Mouse (Mus musculus): ENCODE measurements around the gene Mettl21e. TPM values are rescaled to one million over a fixed set of nuclear protein-coding genes. Genes with fewer than 3 reads are reported as not detected.

Mettl21e gene
- polyA plus RNA-seq, 1 experiment from 2014 or later = not detected

DNA sequence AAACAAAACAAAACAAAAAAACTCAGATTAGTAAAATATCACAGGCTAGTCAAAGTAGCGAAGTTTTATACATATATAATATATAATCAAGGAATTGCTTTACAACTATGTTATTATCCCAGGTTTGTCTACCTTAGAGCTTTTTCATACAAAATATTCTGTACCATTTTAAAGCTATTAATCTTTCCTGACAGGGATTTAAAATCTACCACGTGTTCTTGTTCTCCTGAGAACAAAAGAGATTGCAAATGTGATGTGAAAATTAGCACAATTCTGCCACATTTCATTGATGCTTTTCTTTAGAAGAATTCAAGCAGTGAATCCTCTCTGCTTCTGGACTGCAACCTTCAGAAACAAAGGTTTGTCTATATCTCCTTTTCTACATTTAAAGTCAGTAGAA lies 4.3 kb downstream of the Mettl21e start:
- no peak overlapping the region for H3K4me3 ChIP-seq (ENCODE audit: low read depth, low read length)
- 61% methylated on average over 2 of the region's 2 CpGs for WGBS
- no peak overlapping the region for H3K9ac ChIP-seq (ENCODE audit: low read length)
- DNase-seq (ENCODE audit: low spot score) = no peak
- no peak for ATAC-seq (replicated peaks; ENCODE audit: low FRiP score)
- H3K9me3 ChIP-seq (ENCODE audit: control insufficient read depth, low read length) = no peaks in the 10 kb centered on the region
- H3K36me3 ChIP-seq (ENCODE audit: control insufficient read depth, insufficient read depth, low read length) = no peaks in the 10 kb centered on the region
- H3K27me3 ChIP-seq (ENCODE audit: control insufficient read depth, insufficient read depth, low read length) = no peaks in the 10 kb centered on the region
- no peaks in the 10 kb centered on the region for H3K4me1 ChIP-seq (replicated peaks; ENCODE audit: control insufficient read depth, insufficient read depth, low read length)
- H3K4me2 ChIP-seq (ENCODE audit: low read depth, low read length, severe bottlenecking) = no peak overlapping the region
- H3K27ac ChIP-seq (ENCODE audit: low read depth, low read length) = no peak overlapping the region

DNA sequence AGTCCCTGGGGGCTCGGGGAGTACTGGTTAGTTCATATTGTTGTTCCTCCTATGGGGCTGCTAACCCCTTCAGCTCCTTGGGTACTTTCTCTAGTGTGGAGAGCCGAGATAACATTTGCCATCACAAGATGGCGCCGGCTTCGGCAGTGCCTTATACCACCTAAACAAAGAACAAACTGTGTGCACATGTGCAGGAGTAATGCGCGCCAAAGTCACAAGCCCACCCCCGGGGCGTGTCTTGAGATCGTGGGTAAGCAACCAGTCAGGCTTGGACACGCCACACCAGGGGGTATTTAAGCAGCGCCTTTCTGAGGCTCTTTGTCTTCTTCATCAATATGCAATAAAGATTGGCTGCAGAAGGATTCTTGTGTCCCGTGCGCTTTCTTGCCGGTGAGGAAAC lies 15.9 kb downstream of the Mettl21e start:
- ATAC-seq (replicated peaks; ENCODE audit: low FRiP score) = no peak
- no peak overlapping the region for H3K9ac ChIP-seq (ENCODE audit: low read length)
- H3K4me2 ChIP-seq (ENCODE audit: low read depth, low read length, severe bottlenecking) = no peak overlapping the region
- no peak for DNase-seq (ENCODE audit: low spot score)
- H3K36me3 ChIP-seq (ENCODE audit: control insufficient read depth, insufficient read depth, low read length) = no peaks in the 10 kb centered on the region
- H3K4me3 ChIP-seq (ENCODE audit: low read depth, low read length) = no peak overlapping the region
- no peaks in the 10 kb centered on the region for H3K27me3 ChIP-seq (ENCODE audit: control insufficient read depth, insufficient read depth, low read length)
- H3K9me3 ChIP-seq (ENCODE audit: control insufficient read depth, low read length) = no peaks in the 10 kb centered on the region
- H3K27ac ChIP-seq (ENCODE audit: low read depth, low read length) = no peak overlapping the region
- H3K4me1 ChIP-seq (replicated peaks; ENCODE audit: control insufficient read depth, insufficient read depth, low read length) = no peaks in the 10 kb centered on the region
- WGBS = 90% methylated on average over 15 of the region's 15 CpGs

DNA sequence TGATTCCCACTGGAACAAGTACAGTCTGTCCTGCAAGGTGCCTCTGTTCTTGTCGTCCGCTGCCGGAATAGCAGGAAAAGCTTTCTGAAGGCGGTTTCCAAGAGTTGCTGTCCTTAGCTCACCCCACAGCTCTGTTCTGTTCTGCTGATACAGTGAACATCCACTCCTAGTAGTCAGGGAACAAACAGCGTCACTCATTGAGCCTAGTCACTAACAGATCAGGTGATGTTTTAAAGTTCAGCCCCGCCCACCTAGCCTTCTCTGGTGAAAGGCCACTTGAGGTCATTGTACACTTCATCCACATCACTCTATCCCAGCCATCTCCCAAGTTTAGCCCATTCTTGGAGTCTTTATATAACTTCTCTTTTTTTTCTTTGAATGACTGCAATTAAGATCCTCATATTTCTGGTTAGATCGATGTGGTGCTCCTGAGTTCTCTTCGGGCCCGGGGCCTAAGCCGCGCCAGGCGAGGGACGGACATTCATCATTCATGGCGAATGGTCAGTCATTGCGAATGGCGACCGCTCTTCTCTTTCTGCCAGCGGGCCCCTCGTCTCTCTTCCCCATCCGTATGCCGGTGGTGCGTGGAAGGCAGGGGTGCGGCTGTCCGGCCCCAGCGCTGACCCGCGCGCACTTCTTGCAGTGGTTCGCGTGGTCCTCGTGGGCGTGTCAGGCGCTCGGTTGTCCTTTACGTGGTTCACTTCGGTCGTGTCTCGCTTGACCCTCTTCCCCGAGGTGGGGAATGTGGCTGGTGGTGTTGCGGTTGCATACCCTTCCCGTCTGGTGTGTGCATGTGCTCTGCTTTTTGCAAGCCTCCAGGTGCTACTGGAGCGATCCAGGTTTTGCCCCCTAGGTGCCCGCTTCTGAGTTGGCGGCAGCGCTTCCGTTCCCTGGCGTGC lies 20.2 kb downstream of the Mettl21e start:
- Histone ChIP-seq H3K9me3 (ENCODE audit: control insufficient read depth, low read length) (no peaks in the 10 kb centered on the region), H3K27me3 (ENCODE audit: control insufficient read depth, insufficient read depth, low read length) (no peaks in the 10 kb centered on the region; the same call in 1 of the 2 replicates), H3K4me1 (replicated peaks; ENCODE audit: control insufficient read depth, insufficient read depth, low read length) (no peaks in the 10 kb centered on the region), H3K9ac (ENCODE audit: low read length) (no peak overlapping the region; the same call in 1 of the 2 replicates), H3K4me3 (ENCODE audit: low read depth, low read length) (peak overlapping the region; percentile 31), H3K4me2 (ENCODE audit: low read depth, low read length, severe bottlenecking) (peak overlapping the region; percentile 79), H3K36me3 (ENCODE audit: control insufficient read depth, insufficient read depth, low read length) (no peaks in the 10 kb centered on the region), H3K27ac (ENCODE audit: low read depth, low read length) (no peak overlapping the region)
- ATAC-seq (replicated peaks; ENCODE audit: low FRiP score) = peak; percentile 66
- WGBS = 13% methylated on average over 47 of the region's 47 CpGs
- DNase-seq (ENCODE audit: low spot score) = peak; percentile 64

DNA sequence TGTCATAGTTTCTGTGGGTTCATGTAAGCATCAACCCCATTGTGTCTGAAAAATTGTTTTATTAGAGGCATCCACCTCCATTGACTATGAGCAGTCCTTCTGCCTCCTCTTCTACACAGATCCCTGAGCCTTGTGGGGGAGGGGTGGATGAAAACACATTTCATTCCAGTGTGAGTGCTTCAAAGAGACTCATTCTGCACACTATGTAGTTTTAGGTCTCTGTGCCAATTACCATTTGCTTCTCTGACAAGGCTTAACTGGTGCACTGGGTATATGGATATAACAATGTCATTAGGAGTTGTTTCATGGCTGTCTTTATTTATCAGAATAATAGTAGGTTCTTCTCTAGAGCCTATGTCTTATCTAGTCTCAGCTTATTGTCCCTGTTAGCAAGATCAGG lies 32.4 kb downstream of the Mettl21e start:
- H3K4me2 ChIP-seq (ENCODE audit: low read depth, low read length, severe bottlenecking) = no peak overlapping the region
- no peak overlapping the region for H3K4me3 ChIP-seq (ENCODE audit: low read depth, low read length)
- DNase-seq (ENCODE audit: low spot score) (no peak), ATAC-seq (replicated peaks; ENCODE audit: low FRiP score) (no peak)
- H3K27me3 ChIP-seq (ENCODE audit: control insufficient read depth, insufficient read depth, low read length) = no peaks in the 10 kb centered on the region
- no peaks in the 10 kb centered on the region for H3K4me1 ChIP-seq (replicated peaks; ENCODE audit: control insufficient read depth, insufficient read depth, low read length)
- H3K36me3 ChIP-seq (ENCODE audit: control insufficient read depth, insufficient read depth, low read length) = peaks cover 4% of the 10 kb centered on the region
- H3K9ac ChIP-seq (ENCODE audit: low read length) = no peak overlapping the region
- H3K27ac ChIP-seq (ENCODE audit: low read depth, low read length) = no peak overlapping the region
- H3K9me3 ChIP-seq (ENCODE audit: control insufficient read depth, low read length) = no peaks in the 10 kb centered on the region

DNA sequence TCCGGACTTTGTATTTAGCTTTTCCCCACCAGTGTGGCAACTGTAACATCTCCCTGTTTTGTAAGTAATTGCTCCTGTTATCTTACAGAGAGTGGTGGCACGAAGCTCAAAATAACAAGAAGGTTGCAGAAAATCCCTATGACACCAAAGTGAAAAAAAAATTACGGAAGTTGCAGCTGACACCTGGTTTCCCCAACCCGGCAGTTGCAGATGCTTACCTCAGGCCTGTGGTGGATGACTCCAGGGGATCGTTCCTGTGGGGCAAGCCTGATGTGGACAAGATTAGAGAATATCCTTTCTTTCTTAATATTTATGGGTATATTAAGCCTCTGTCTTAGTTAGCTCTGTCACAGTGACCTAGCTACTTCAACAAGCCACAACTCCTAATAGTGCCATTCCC lies 40.7 kb downstream of the Mettl21e start:
- H3K4me2 ChIP-seq (ENCODE audit: low read depth, low read length, severe bottlenecking) = no peak overlapping the region
- no peak for DNase-seq (ENCODE audit: low spot score)
- ATAC-seq (replicated peaks; ENCODE audit: low FRiP score) = no peak
- no peak overlapping the region for H3K9ac ChIP-seq (ENCODE audit: low read length)
- H3K36me3 ChIP-seq (ENCODE audit: control insufficient read depth, insufficient read depth, low read length) = peaks cover 6% of the 10 kb centered on the region
- no peak overlapping the region for H3K27ac ChIP-seq (ENCODE audit: low read depth, low read length)
- H3K27me3 ChIP-seq (ENCODE audit: control insufficient read depth, insufficient read depth, low read length) = no peaks in the 10 kb centered on the region
- H3K9me3 ChIP-seq (ENCODE audit: control insufficient read depth, low read length) = no peaks in the 10 kb centered on the region
- no peak overlapping the region for H3K4me3 ChIP-seq (ENCODE audit: low read depth, low read length)
- 94% methylated on average over 5 of the region's 5 CpGs for WGBS
- H3K4me1 ChIP-seq (replicated peaks; ENCODE audit: control insufficient read depth, insufficient read depth, low read length) = no peaks in the 10 kb centered on the region

DNA sequence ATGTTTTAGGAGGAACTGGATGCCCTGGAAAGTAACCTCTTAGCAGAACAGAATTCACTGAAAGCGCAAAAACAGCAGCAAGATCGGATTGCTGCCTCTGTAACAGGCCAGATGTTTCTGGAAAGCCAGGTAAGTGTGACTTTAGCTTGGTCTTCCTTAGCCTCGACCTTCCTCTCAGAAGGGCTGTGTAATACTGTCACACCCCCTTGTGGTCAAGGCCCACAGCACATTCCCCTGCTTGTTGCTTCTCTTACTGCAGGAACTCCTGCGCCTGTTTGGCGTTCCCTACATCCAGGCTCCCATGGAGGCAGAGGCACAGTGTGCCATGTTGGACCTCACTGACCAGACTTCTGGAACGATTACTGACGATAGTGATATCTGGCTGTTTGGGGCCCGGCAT lies 44.9 kb downstream of the Mettl21e start:
- ATAC-seq (replicated peaks; ENCODE audit: low FRiP score) (no peak), DNase-seq (ENCODE audit: low spot score) (no peak)
- Histone ChIP-seq H3K9me3 (ENCODE audit: control insufficient read depth, low read length) (no peaks in the 10 kb centered on the region; the same call in 1 of the 2 replicates), H3K27me3 (ENCODE audit: control insufficient read depth, insufficient read depth, low read length) (no peaks in the 10 kb centered on the region), H3K4me1 (replicated peaks; ENCODE audit: control insufficient read depth, insufficient read depth, low read length) (no peaks in the 10 kb centered on the region), H3K27ac (ENCODE audit: low read depth, low read length) (no peak overlapping the region), H3K36me3 (ENCODE audit: control insufficient read depth, insufficient read depth, low read length) (peaks cover 15% of the 10 kb centered on the region; the same call in 1 of the 2 replicates), H3K9ac (ENCODE audit: low read length) (no peak overlapping the region), H3K4me3 (ENCODE audit: low read depth, low read length) (no peak overlapping the region), H3K4me2 (ENCODE audit: low read depth, low read length, severe bottlenecking) (no peak overlapping the region)
- WGBS = 84% methylated on average over 8 of the region's 8 CpGs

DNA sequence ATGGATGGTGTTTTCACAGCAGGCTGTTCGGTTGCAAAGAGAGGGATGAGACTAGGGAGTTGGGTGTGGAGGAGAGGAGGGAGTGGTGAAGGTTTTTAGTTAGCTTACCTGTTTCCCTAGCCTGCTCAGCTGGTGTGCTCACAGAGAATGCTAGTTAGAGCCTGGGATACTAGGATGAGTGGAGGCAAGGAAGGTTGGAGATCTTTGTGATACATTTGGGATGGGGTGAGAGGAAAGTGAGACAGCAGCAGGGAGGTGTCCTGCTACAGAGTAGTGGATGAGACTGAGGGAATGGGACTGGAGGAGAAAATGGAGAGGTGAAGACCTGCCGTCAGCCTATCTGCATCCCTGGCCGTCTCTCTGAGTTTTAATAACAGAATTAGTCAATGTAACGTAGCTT lies 46.1 kb downstream of the Mettl21e start:
- Histone ChIP-seq H3K27me3 (ENCODE audit: control insufficient read depth, insufficient read depth, low read length) (no peaks in the 10 kb centered on the region), H3K27ac (ENCODE audit: low read depth, low read length) (no peak overlapping the region), H3K36me3 (ENCODE audit: control insufficient read depth, insufficient read depth, low read length) (peaks cover 21% of the 10 kb centered on the region), H3K9ac (ENCODE audit: low read length) (no peak overlapping the region), H3K4me2 (ENCODE audit: low read depth, low read length, severe bottlenecking) (no peak overlapping the region), H3K9me3 (ENCODE audit: control insufficient read depth, low read length) (no peaks in the 10 kb centered on the region; the same call in 1 of the 2 replicates), H3K4me1 (replicated peaks; ENCODE audit: control insufficient read depth, insufficient read depth, low read length) (no peaks in the 10 kb centered on the region), H3K4me3 (ENCODE audit: low read depth, low read length) (no peak overlapping the region)
- WGBS = 94% methylated on average over 4 of the region's 4 CpGs
- ATAC-seq (replicated peaks; ENCODE audit: low FRiP score) (no peak), DNase-seq (ENCODE audit: low spot score) (no peak)

DNA sequence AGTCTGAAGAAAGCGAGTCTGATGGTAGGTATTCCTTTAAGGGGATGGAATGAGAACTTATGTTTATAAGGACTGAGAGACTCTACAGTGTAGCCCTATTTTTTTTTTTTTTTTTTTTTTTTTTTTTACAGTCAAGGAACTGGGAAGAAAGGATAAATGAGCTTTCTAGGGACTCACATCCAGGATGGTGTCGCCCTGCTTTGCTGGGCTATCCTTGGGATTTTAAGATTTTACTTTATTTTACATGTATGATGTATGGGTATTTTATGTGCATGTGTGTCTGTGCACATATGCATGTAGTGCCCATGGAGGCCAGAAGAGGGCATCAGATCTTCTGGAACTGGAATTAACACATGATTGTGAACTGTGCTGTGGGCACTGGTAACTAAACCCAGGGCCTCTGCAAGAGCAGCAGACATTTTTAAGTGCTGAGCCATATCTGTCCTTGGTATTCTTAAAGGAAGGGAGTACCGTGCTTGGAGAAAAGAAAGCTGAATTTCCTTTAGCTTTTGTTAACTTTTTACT lies 50.8 kb downstream of the Mettl21e start:
- Histone ChIP-seq H3K9me3 (ENCODE audit: control insufficient read depth, low read length) (no peaks in the 10 kb centered on the region; the same call in 1 of the 2 replicates), H3K4me1 (replicated peaks; ENCODE audit: control insufficient read depth, insufficient read depth, low read length) (no peaks in the 10 kb centered on the region), H3K4me2 (ENCODE audit: low read depth, low read length, severe bottlenecking) (no peak overlapping the region), H3K36me3 (ENCODE audit: control insufficient read depth, insufficient read depth, low read length) (peaks cover 34% of the 10 kb centered on the region), H3K4me3 (ENCODE audit: low read depth, low read length) (no peak overlapping the region), H3K27ac (ENCODE audit: low read depth, low read length) (no peak overlapping the region), H3K9ac (ENCODE audit: low read length) (no peak overlapping the region), H3K27me3 (ENCODE audit: control insufficient read depth, insufficient read depth, low read length) (no peaks in the 10 kb centered on the region)
- ATAC-seq (replicated peaks; ENCODE audit: low FRiP score) (no peak), DNase-seq (ENCODE audit: low spot score) (no peak)
- 92% methylated on average over 3 of the region's 3 CpGs for WGBS

DNA sequence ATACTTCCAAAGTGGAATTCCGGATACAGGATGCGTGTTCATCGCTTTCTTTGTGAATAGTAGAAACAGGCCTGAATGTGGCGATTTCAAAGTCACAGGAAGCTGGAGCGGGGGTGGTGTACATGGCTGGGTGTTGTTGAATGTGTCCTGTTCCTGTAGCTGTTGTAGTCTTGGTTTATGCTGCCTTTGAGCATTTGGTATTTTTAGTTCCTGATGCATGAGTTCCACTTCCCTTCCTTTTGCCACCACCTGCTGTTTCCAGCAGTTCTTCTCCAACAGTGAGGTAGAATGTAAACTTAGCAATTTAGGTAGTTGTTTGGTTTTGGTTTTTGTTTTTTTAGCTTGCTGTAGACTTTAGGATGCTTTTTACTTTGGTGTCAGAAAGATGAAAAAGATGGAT lies 56.4 kb downstream of the Mettl21e start:
- no peaks in the 10 kb centered on the region for H3K27me3 ChIP-seq (ENCODE audit: control insufficient read depth, insufficient read depth, low read length)
- H3K9me3 ChIP-seq (ENCODE audit: control insufficient read depth, low read length) = no peaks in the 10 kb centered on the region
- no peak overlapping the region for H3K27ac ChIP-seq (ENCODE audit: low read depth, low read length)
- H3K4me2 ChIP-seq (ENCODE audit: low read depth, low read length, severe bottlenecking) = no peak overlapping the region
- WGBS = 90% methylated on average over 5 of the region's 5 CpGs
- DNase-seq (ENCODE audit: low spot score) = no peak
- no peak overlapping the region for H3K9ac ChIP-seq (ENCODE audit: low read length)
- H3K36me3 ChIP-seq (ENCODE audit: control insufficient read depth, insufficient read depth, low read length) = peaks cover 23% of the 10 kb centered on the region
- no peak overlapping the region for H3K4me3 ChIP-seq (ENCODE audit: low read depth, low read length)
- no peaks in the 10 kb centered on the region for H3K4me1 ChIP-seq (replicated peaks; ENCODE audit: control insufficient read depth, insufficient read depth, low read length)
- ATAC-seq (replicated peaks; ENCODE audit: low FRiP score) = no peak
